Mouse (Mus musculus) C2C12 (cell line): ENCODE measurements at regions not wholly inside any gene's neighbourhood (a gene's known extent, or its start where the extent isn't known, plus 50 kb on each side); places are given as distances from the start of the nearest gene placed in this dataset.

Experiments
- H3K27me3 ChIP-seq: one replicate; pipeline ENCODE4 v1.6.1; 2011; ENCODE audit not compliant: control insufficient read depth, insufficient read depth, insufficient read length
- H3K36me3 ChIP-seq: one replicate; pipeline ENCODE4 v1.6.1; 2011; ENCODE audit not compliant: control insufficient read depth, insufficient read depth
- H3K4me3 ChIP-seq: one replicate; pipeline ENCODE4 v1.5.1; 2011; ENCODE audit warnings: mild to moderate bottlenecking, control low read depth; ENCODE audit not compliant: poor library complexity, insufficient read depth, severe bottlenecking
- H3K79me2 ChIP-seq: one replicate; pipeline ENCODE4 v1.6.1; 2011; ENCODE audit not compliant: control insufficient read depth, insufficient read depth
- H3K79me3 ChIP-seq: one replicate; pipeline ENCODE4 v1.6.1; 2011; ENCODE audit warnings: low read depth, control low read depth
- H3ac ChIP-seq: one replicate; pipeline ENCODE3; 2011; ENCODE audit warnings: low read depth; ENCODE audit not compliant: control insufficient read depth, insufficient read length
- CEBPB ChIP-seq: IDR thresholded peaks from one replicate; pipeline ENCODE4 v1.6.1; 2011; ENCODE audit warnings: low read depth, mild to moderate bottlenecking, control low read depth, moderate library complexity
- CTCF ChIP-seq: IDR thresholded peaks from one replicate; pipeline ENCODE4 v1.5.1; 2011; ENCODE audit not compliant: control insufficient read depth, insufficient read depth, insufficient read length
- FOSL1 ChIP-seq: IDR thresholded peaks from one replicate; pipeline ENCODE4 v1.8.0; 2011; ENCODE audit warnings: mild to moderate bottlenecking, low read length; ENCODE audit not compliant: poor library complexity, insufficient read depth, severe bottlenecking
- MAX ChIP-seq: IDR thresholded peaks from one replicate; pipeline ENCODE4 v1.6.1; 2011; ENCODE audit warnings: mild to moderate bottlenecking, control low read depth
- MYOD1 ChIP-seq: IDR thresholded peaks from one replicate; pipeline ENCODE4 v1.6.1; 2011; ENCODE audit warnings: low read depth; ENCODE audit not compliant: control insufficient read depth, insufficient read length
- MYOG ChIP-seq: IDR thresholded peaks from one replicate; pipeline ENCODE4 v1.6.1; 2011; ENCODE audit not compliant: control insufficient read depth, insufficient read length; ENCODE audit errors: extremely low read depth
- USF1 ChIP-seq: IDR thresholded peaks from one replicate; pipeline ENCODE4 v1.6.1; 2011; ENCODE audit warnings: low read depth, mild to moderate bottlenecking, control low read depth, moderate library complexity

GRCm38 (mm10) chr1:71914439-71914838 lies 261.4 kb upstream of the Fn1 start:
- Histone ChIP-seq H3ac (no peak overlapping the region), H3K36me3 (no peaks in the 10 kb centered on the region), H3K79me2 (no peaks in the 10 kb centered on the region), H3K79me3 (no peaks in the 10 kb centered on the region), H3K27me3 (no peaks in the 10 kb centered on the region), H3K4me3 (no peak overlapping the region)
- TF ChIP-seq MYOD1 = no peak
- TF ChIP-seq CEBPB = no peak
- TF ChIP-seq CTCF = no peak
- no peak for TF ChIP-seq MYOG
- TF ChIP-seq USF1 = no peak
- TF ChIP-seq FOSL1 = no peak
- TF ChIP-seq MAX = no peak

GRCm38 (mm10) chr1:71913221-71913620 lies 260.2 kb upstream of the Fn1 start:
- Histone ChIP-seq H3K79me2 (no peaks in the 10 kb centered on the region), H3K27me3 (no peaks in the 10 kb centered on the region), H3K79me3 (no peaks in the 10 kb centered on the region), H3K36me3 (no peaks in the 10 kb centered on the region), H3K4me3 (no peak overlapping the region), H3ac (no peak overlapping the region)
- TF ChIP-seq CEBPB (no peak), MYOD1 (no peak), MAX (no peak), MYOG (no peak), CTCF (no peak), USF1 (no peak), FOSL1 (no peak)

- TF ChIP-seq MAX (peak; percentile 26), CEBPB (peak; percentile 97), CTCF (no peak), FOSL1 (no peak), MYOD1 (no peak), USF1 (no peak), MYOG (no peak)
- Histone ChIP-seq H3ac (no peak overlapping the region), H3K4me3 (no peak overlapping the region), H3K79me3 (no peaks in the 10 kb centered on the region), H3K79me2 (no peaks in the 10 kb centered on the region), H3K27me3 (no peaks in the 10 kb centered on the region), H3K36me3 (no peaks in the 10 kb centered on the region)
Observed at GRCm38 (mm10) chr1:71912441-71912840, 259.4 kb upstream of the Fn1 start.

- no peak for TF ChIP-seq CTCF
- no peak for TF ChIP-seq CEBPB
- TF ChIP-seq MAX = no peak
- TF ChIP-seq FOSL1 = no peak
- no peak for TF ChIP-seq MYOG
- TF ChIP-seq USF1 = no peak
- TF ChIP-seq MYOD1 = no peak
- no peaks in the 10 kb centered on the region for H3K27me3 ChIP-seq
- no peaks in the 10 kb centered on the region for H3K36me3 ChIP-seq
- H3K4me3 ChIP-seq = no peak overlapping the region
- H3ac ChIP-seq = no peak overlapping the region
- no peaks in the 10 kb centered on the region for H3K79me3 ChIP-seq
- H3K79me2 ChIP-seq = no peaks in the 10 kb centered on the region
Observed at GRCm38 (mm10) chr1:71910125-71910524, 257.1 kb upstream of the Fn1 start.

GRCm38 (mm10) chr1:71909508-71910124 lies 256.6 kb upstream of the Fn1 start:
- H3K79me3 ChIP-seq = no peaks in the 10 kb centered on the region
- TF ChIP-seq MAX = no peak
- TF ChIP-seq FOSL1 = no peak
- no peak for TF ChIP-seq CEBPB
- TF ChIP-seq MYOG = no peak
- no peak for TF ChIP-seq MYOD1
- no peak for TF ChIP-seq CTCF
- no peak for TF ChIP-seq USF1
- H3K79me2 ChIP-seq = no peaks in the 10 kb centered on the region
- peak overlapping the region; percentile 4 for H3ac ChIP-seq
- no peaks in the 10 kb centered on the region for H3K36me3 ChIP-seq
- no peaks in the 10 kb centered on the region for H3K27me3 ChIP-seq
- H3K4me3 ChIP-seq = no peak overlapping the region

- Histone ChIP-seq H3K27me3 (no peaks in the 10 kb centered on the region), H3K79me3 (no peaks in the 10 kb centered on the region), H3ac (no peak overlapping the region), H3K36me3 (no peaks in the 10 kb centered on the region), H3K4me3 (no peak overlapping the region), H3K79me2 (no peaks in the 10 kb centered on the region)
- TF ChIP-seq FOSL1 (no peak), USF1 (no peak)
Observed at GRCm38 (mm10) chr1:71904376-71904948, 251.5 kb upstream of the Fn1 start.
